Mouse (Mus musculus) forebrain, embryonic 10.5 days (tissue): ENCODE results near the gene Krt78. TPM values are rescaled to one million over a fixed set of nuclear protein-coding genes. Genes with fewer than 3 reads are reported as not detected.

Experiments used
- DNase-seq: peaks from one replicate; pipeline ENCODE4 v3.0.0-alpha.2; 2017; ENCODE audit warnings: low spot score; ENCODE audit errors: extremely low spot score
- H3K27ac ChIP-seq: fragments of 300-500 bp; sonication (generic); 2 replicates; pipeline ENCODE4 v1.5.1; 2016; ENCODE audit warnings: mild to moderate bottlenecking
- H3K27me3 ChIP-seq: fragments of 300-500 bp; sonication (generic); 2 replicates; pipeline ENCODE4 v1.6.1; 2016; ENCODE audit warnings: mild to moderate bottlenecking; ENCODE audit not compliant: poor library complexity, severe bottlenecking
- H3K36me3 ChIP-seq: fragments of 300-500 bp; sonication (generic); replicated peaks from 2 replicates; pipeline ENCODE4 v1.6.1; 2016; ENCODE audit warnings: mild to moderate bottlenecking, moderate library complexity
- H3K4me1 ChIP-seq: fragments of 300-500 bp; sonication (generic); 2 replicates; pipeline ENCODE4 v1.6.1; 2016
- H3K4me3 ChIP-seq: fragments of 300-500 bp; sonication (generic); 2 replicates; pipeline ENCODE4 v1.5.1; 2016; ENCODE audit warnings: mild to moderate bottlenecking, moderate library complexity
- H3K9me3 ChIP-seq: fragments of 300-500 bp; sonication (generic); 2 replicates; pipeline ENCODE4 v1.6.1; 2016; ENCODE audit warnings: mild to moderate bottlenecking, moderate library complexity
- WGBS: fragments of 180-500 bp; shearing (Covaris S2); methylation state at CpG from one replicate; pipeline ENCODE4 v1.1.7; 2016; 5-methylcytosine and 5-hydroxymethylcytosine counted together
- polyA plus RNA-seq: library from polyadenylated mRNA; unstranded; fragments of >200 nt; fragmentation: Nextera tagmentation; extraction: Ambion mirVana; gene quantifications from 2 replicates; pipeline ENCODE4 v1.2.1, GENCODE M21; 2016

The Krt78 gene
- polyA plus RNA-seq, 1 experiment from 2014 or later: not detected

GRCm38 (mm10) chr15:101983949-101984601, 30.0 kb upstream of the Krt78 start:
- H3K4me1 ChIP-seq: peaks cover 20% of the 10 kb centered on the region
- 4% methylated on average over 15 of the region's 15 CpGs for WGBS
- H3K27ac ChIP-seq: peak overlapping the region; percentile 84
- peak overlapping the region; percentile 45 for H3K4me3 ChIP-seq
- H3K9me3 ChIP-seq: no peaks in the 10 kb centered on the region
- 0 out of 2 replicates have a peak, but pooled peaks cover 7% of the 10 kb centered on the region for H3K27me3 ChIP-seq
- H3K36me3 ChIP-seq: no peaks in the 10 kb centered on the region
- peak; percentile 97 for DNase-seq

GRCm38 (mm10) chr15:101983315-101983948, 29.3 kb upstream of the Krt78 start:
- 82% methylated on average over 13 of the region's 13 CpGs for WGBS
- peak overlapping the region; percentile 45 for H3K4me3 ChIP-seq
- DNase-seq: no peak
- H3K9me3 ChIP-seq: no peaks in the 10 kb centered on the region
- H3K27me3 ChIP-seq: peaks cover 12% of the 10 kb centered on the region; the same call in 1 of the 2 replicates
- peak overlapping the region; percentile 84 for H3K27ac ChIP-seq
- peaks cover 17% of the 10 kb centered on the region for H3K4me1 ChIP-seq
- no peaks in the 10 kb centered on the region for H3K36me3 ChIP-seq

- no peak for DNase-seq
- H3K9me3 ChIP-seq: no peaks in the 10 kb centered on the region
- 76% methylated on average over 6 of the region's 6 CpGs for WGBS
- no peaks in the 10 kb centered on the region for H3K36me3 ChIP-seq
- peaks cover 34% of the 10 kb centered on the region for H3K4me1 ChIP-seq
- H3K27me3 ChIP-seq: peaks cover 24% of the 10 kb centered on the region
- no peak overlapping the region for H3K4me3 ChIP-seq
- peak overlapping the region; percentile 37; the same call in 1 of the 2 replicates for H3K27ac ChIP-seq
These were observed 26.8 kb upstream of the Krt78 start for GRCm38 (mm10) chr15:101980849-101981248.

GRCm38 (mm10) chr15:101977043-101977726, 23.1 kb upstream of the Krt78 start:
- Histone ChIP-seq H3K36me3 (no peaks in the 10 kb centered on the region), H3K9me3 (no peaks in the 10 kb centered on the region), H3K27me3 (peaks cover 51% of the 10 kb centered on the region), H3K27ac (peak overlapping the region; percentile 91), H3K4me3 (peak overlapping the region; percentile 61), H3K4me1 (peaks cover 38% of the 10 kb centered on the region)
- DNase-seq: peak; percentile 71
- WGBS: 4% methylated on average over 38 of the region's 39 CpGs

- Histone ChIP-seq H3K27me3 (peaks cover 56% of the 10 kb centered on the region), H3K36me3 (no peaks in the 10 kb centered on the region), H3K4me3 (peak overlapping the region; percentile 61), H3K4me1 (peaks cover 38% of the 10 kb centered on the region), H3K9me3 (no peaks in the 10 kb centered on the region), H3K27ac (peak overlapping the region; percentile 91)
- WGBS: 65% methylated on average over 3 of the region's 3 CpGs
- DNase-seq: no peak
These were observed 22.6 kb upstream of the Krt78 start for GRCm38 (mm10) chr15:101976641-101977040.

- 63% methylated on average over 5 of the region's 5 CpGs for WGBS
- H3K36me3 ChIP-seq: no peaks in the 10 kb centered on the region
- H3K27me3 ChIP-seq: peaks cover 56% of the 10 kb centered on the region
- H3K4me3 ChIP-seq: no peak overlapping the region
- 0 out of 2 replicates have a peak overlapping the region, but pooled peaks have one; percentile 35 for H3K27ac ChIP-seq
- DNase-seq: no peak
- H3K4me1 ChIP-seq: peaks cover 38% of the 10 kb centered on the region
- H3K9me3 ChIP-seq: no peaks in the 10 kb centered on the region
These were observed 21.9 kb upstream of the Krt78 start for GRCm38 (mm10) chr15:101976023-101976422.

GRCm38 (mm10) chr15:101974083-101974845, 20.2 kb upstream of the Krt78 start:
- Histone ChIP-seq H3K27me3 (peaks cover 56% of the 10 kb centered on the region), H3K4me1 (peaks cover 38% of the 10 kb centered on the region), H3K27ac (no peak overlapping the region), H3K4me3 (no peak overlapping the region), H3K36me3 (no peaks in the 10 kb centered on the region), H3K9me3 (no peaks in the 10 kb centered on the region)
- DNase-seq: no peak
- WGBS: 67% methylated on average over 16 of the region's 16 CpGs

- Histone ChIP-seq H3K4me1 (peaks cover 38% of the 10 kb centered on the region), H3K4me3 (peak overlapping the region; percentile 24), H3K27me3 (peaks cover 52% of the 10 kb centered on the region), H3K9me3 (no peaks in the 10 kb centered on the region), H3K36me3 (no peaks in the 10 kb centered on the region), H3K27ac (peak overlapping the region; percentile 35; the same call in 1 of the 2 replicates)
- DNase-seq: peak; percentile 97
- 13% methylated on average over 15 of the region's 15 CpGs for WGBS
These were observed 19.5 kb upstream of the Krt78 start for GRCm38 (mm10) chr15:101973414-101974077.

GRCm38 (mm10) chr15:101970536-101970935, 16.4 kb upstream of the Krt78 start:
- Histone ChIP-seq H3K4me1 (peaks cover 16% of the 10 kb centered on the region), H3K9me3 (no peaks in the 10 kb centered on the region), H3K4me3 (no peak overlapping the region), H3K27me3 (peaks cover 28% of the 10 kb centered on the region), H3K36me3 (no peaks in the 10 kb centered on the region), H3K27ac (no peak overlapping the region)
- peak; percentile 69 for DNase-seq
- 11% methylated on average over 3 of the region's 6 CpGs for WGBS

GRCm38 (mm10) chr15:101966808-101967207, 12.7 kb upstream of the Krt78 start:
- H3K27ac ChIP-seq: no peak overlapping the region
- no peak overlapping the region for H3K4me3 ChIP-seq
- no peaks in the 10 kb centered on the region for H3K4me1 ChIP-seq
- peaks cover 2% of the 10 kb centered on the region; the same call in 1 of the 2 replicates for H3K27me3 ChIP-seq
- 85% methylated on average over 8 of the region's 8 CpGs for WGBS
- no peaks in the 10 kb centered on the region for H3K36me3 ChIP-seq
- no peaks in the 10 kb centered on the region for H3K9me3 ChIP-seq
- no peak for DNase-seq

- Histone ChIP-seq H3K27ac (no peak overlapping the region), H3K9me3 (no peaks in the 10 kb centered on the region), H3K36me3 (no peaks in the 10 kb centered on the region), H3K27me3 (no peaks in the 10 kb centered on the region), H3K4me3 (no peak overlapping the region), H3K4me1 (no peaks in the 10 kb centered on the region)
- WGBS: 93% methylated on average over 3 of the region's 3 CpGs
- DNase-seq: no peak
These were observed 4.8 kb upstream of the Krt78 start for GRCm38 (mm10) chr15:101958891-101959290.
